Mouse (Mus musculus) olfactory bulb, adult 2 months (tissue): Measurements from ENCODE around the gene Gse1. TPM values are rescaled to one million over a fixed set of nuclear protein-coding genes. Genes with fewer than 3 reads are reported as not detected.

Experiments
- H3K27ac ChIP-seq: fragments of 200-500 bp; 2 replicates; pipeline ENCODE4 v1.5.1; 2012; ENCODE audit warnings: low read depth, low read length; ENCODE audit not compliant: insufficient read depth
- H3K4me1 ChIP-seq: fragments of 200-500 bp; 2 replicates; pipeline ENCODE4 v1.6.1; 2012; ENCODE audit warnings: low read length; ENCODE audit not compliant: control insufficient read depth, insufficient read depth
- H3K4me3 ChIP-seq: fragments of 200-500 bp; 2 replicates; pipeline ENCODE4 v1.5.1; 2012; ENCODE audit warnings: mild to moderate bottlenecking, low read depth, low read length, moderate library complexity; ENCODE audit not compliant: insufficient read depth
- CTCF ChIP-seq: fragments of 200-500 bp; IDR thresholded peaks from 2 replicates; pipeline ENCODE4 v1.5.1; 2012; ENCODE audit warnings: low read depth, mild to moderate bottlenecking, low read length, moderate library complexity; ENCODE audit not compliant: insufficient read depth
- POLR2A ChIP-seq: fragments of 200-500 bp; IDR thresholded peaks from 2 replicates; pipeline ENCODE4 v1.6.1; 2012; ENCODE audit warnings: mild to moderate bottlenecking, low read depth, low read length, moderate library complexity; ENCODE audit not compliant: insufficient read depth
- WGBS: fragments of 180-500 bp; shearing (Covaris S2); methylation state at CpG from one replicate; pipeline ENCODE4 v1.1.7; 2018; 5-methylcytosine and 5-hydroxymethylcytosine counted together
- polyA plus RNA-seq: library from polyadenylated mRNA; stranded (reverse); fragments of >200 nt; gene quantifications from 2 replicates; pipeline ENCODE4 v1.2.4, GENCODE M21; 2012; ENCODE audit warnings: low replicate concordance; ENCODE audit not compliant: missing spikeins, insufficient read depth, insufficient read length

Gse1 gene
- polyA plus RNA-seq, 1 experiment: 42.5 TPM

DNA sequence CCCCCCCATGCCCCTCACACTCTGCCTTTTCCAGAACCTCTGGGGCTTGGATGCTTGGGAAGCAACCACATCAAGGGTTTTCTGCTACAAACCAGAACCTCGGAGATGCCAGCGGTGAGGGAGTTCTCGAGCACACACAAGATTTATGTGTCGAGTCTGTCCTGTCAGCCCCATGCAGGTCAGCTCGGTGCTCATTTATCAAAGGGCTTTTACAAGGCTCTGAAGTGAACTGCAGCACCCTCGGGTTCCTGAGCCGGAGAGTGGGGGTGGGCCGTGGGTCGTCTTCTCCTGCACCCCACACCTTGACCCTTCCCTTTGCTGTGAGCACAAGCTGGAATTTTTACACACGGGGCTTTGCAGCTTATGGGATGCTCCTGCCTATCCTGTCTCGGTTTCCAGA lies 5.7 kb upstream of the Gse1 start:
- H3K27ac ChIP-seq: no peak overlapping the region
- no peak overlapping the region for H3K4me3 ChIP-seq
- TF ChIP-seq POLR2A (no peak), CTCF (no peak)
- peaks cover 28% of the 10 kb centered on the region for H3K4me1 ChIP-seq
- 81% methylated on average over 11 of the region's 11 CpGs for WGBS

DNA sequence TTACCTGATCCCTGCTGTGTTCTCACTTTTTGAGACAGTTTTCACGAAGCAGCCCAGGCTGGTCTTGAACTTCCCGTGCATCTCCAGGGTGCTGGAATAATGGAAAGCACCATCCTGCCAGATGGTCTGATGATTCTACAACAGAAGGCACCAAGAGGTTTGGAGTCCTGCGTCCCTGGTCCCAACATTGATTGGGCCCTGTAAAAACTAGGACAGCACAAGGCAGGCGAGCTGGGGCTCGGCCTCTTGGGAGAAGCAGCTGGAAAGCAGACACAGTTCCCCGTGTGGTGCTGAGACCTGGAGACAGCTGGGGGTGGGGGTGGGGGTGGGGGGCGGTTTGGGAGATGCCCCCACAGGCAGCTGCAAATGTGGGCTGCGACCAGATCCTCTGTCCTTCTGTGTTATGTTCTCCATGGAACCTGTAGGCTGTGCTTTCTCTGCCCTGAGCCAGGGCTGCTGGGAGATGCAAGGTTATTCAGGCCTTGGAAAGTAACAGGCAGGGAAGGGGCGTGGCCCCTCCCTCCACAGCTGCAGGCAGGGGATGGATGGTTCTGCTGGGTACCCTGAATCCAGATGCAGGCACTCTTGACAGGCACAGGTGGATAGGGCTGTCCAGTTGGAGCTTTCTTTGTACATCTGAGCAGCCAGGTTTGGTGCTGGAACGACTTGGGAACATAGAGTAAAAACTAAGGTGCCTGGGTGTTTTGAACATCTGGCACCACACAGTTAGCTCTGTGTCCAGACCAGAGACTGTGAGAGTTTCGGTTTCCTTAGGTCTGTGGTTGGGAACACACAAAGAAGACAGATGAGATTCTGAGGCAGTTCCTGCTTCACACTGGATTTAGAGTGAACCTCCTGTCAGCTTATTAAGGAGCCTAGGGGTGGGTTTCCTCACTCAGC lies 3.5 kb upstream of the Gse1 start:
- Histone ChIP-seq H3K4me1 (peaks cover 42% of the 10 kb centered on the region), H3K4me3 (no peak overlapping the region), H3K27ac (peak overlapping the region; percentile 64)
- TF ChIP-seq POLR2A: no peak
- no peak for TF ChIP-seq CTCF
- WGBS: 57% methylated on average over 11 of the region's 11 CpGs

GRCm38 (mm10) chr8:120225421-120226151 lies 2.7 kb upstream of the Gse1 start:
- H3K4me3 ChIP-seq: no peak overlapping the region
- peaks cover 50% of the 10 kb centered on the region for H3K4me1 ChIP-seq
- 36% methylated on average over 10 of the region's 10 CpGs for WGBS
- peak overlapping the region; percentile 64 for H3K27ac ChIP-seq
- TF ChIP-seq POLR2A (no peak), CTCF (no peak)

DNA sequence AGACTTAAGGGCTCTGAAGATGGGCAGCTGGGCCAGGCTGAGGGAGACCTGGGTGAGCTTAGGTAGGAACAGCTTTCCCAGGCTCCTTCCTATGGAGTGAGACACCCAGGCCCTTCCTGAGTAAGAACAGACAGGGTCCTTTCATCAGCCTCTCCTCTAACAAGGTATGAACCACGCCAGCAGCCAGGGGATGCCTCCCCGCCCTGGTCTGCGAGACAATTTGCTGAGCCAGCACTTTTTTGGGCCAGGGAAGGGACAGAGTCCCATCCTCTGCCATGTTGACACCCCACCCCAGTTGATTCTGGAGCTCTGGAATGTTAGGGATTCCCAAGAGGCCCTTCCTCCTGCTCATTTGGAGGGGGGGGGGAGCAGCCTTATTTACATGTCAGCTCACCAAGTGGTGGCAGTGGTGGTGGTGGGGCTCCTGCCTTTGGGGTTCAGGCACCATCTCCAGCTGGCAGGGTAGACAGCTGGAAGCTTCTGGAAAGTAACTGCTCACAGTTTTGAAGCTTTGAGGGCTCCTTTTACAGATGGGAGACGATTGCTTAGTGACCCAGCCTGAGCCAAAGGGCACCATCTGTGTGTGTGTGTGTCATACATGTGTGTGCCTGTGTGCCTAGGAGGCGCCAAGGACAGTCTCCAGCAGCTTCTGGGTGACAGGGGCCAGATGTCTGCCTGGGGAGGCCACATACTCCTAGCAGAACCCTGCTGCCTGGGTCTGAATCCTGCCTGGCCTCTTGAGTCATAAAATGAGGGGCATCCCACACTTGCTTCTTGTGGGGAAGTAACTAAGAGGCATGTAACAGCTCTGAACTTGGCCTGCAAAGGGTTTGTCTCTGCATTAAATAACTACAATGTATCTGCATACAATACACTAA lies 1.3 kb upstream of the Gse1 start:
- Histone ChIP-seq H3K4me3 (no peak overlapping the region), H3K27ac (peak overlapping the region; percentile 48; the same call in 1 of the 2 replicates), H3K4me1 (peaks cover 63% of the 10 kb centered on the region)
- no peak for TF ChIP-seq CTCF
- no peak for TF ChIP-seq POLR2A
- WGBS: 75% methylated on average over 5 of the region's 5 CpGs

- peaks cover 69% of the 10 kb centered on the region for H3K4me1 ChIP-seq
- H3K27ac ChIP-seq: peak overlapping the region; percentile 58
- H3K4me3 ChIP-seq: peak overlapping the region; percentile 20; the same call in 1 of the 2 replicates
- no peak for TF ChIP-seq POLR2A
- TF ChIP-seq CTCF: no peak
Observed at GRCm38 (mm10) chr8:120227578-120227876, 729 bp upstream of the Gse1 start.

DNA sequence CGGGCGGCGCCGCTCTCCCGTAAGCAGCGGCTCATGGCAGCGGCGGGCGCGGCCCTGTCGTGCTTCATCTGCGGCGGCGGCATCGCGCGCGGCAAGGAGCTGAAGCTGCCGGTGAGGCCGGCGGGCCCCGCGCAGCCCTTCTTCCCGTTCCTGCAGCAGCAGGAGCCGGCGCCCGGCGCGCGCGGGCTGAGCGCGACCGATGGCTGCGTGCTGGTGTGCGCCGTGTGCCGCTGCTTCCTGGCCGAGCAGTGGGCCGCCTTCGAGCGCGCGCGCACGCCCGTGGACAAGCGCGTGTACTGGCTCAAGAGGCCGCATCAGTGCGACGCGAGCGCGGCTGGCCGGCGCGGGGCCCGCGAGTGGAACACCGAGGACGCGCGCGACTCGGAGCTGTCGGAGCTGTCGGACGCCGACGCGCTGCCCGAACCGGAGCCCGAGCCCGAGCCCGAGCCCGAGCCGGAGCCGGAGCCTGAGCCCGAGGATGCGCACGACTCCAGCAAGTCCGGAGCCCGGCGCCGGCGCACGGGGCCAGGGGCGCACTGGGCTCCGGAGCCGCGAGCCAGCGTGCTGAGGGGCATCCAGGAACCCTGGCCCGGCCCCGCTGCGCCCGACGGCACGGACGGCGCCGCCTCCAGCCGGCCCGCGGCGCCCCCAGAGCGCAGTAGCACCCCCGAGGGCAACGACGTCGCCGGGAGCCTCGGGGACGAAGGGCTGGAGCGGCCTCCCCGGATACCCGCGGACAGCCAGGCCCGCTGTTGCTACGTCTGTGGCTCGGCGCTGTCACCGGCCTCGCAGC lies 721 bp downstream of the Gse1 start:
- 2% methylated on average over 124 of the region's 125 CpGs for WGBS

DNA sequence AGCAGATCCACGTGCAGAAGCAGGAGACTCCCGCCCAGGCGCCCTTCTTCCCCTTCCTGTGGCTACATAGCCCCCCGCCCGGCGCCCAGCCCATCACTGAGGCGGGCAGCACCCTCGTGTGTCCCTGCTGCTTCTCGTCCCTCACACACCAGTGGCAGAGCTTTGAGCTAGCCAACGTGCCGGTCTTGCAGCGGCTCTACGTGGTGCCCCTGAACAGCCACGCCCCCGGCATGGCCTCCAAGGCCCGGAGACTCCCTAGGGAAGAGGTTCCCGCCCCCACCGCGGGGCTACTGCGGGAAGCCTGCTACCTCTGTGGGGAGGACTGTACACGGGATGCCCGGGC lies 1.3 kb downstream of the Gse1 start:
- no peak overlapping the region for H3K27ac ChIP-seq
- H3K4me3 ChIP-seq: peak overlapping the region; percentile 87
- 3% methylated on average over 22 of the region's 22 CpGs for WGBS
- TF ChIP-seq POLR2A: no peak
- no peak for TF ChIP-seq CTCF
- H3K4me1 ChIP-seq: peaks cover 84% of the 10 kb centered on the region

More for the DNA sequence above, 721 bp downstream of the Gse1 start:
- Histone ChIP-seq H3K27ac (peak overlapping the region; percentile 19), H3K4me1 (peaks cover 83% of the 10 kb centered on the region), H3K4me3 (peak overlapping the region; percentile 87)
- TF ChIP-seq POLR2A (0 out of 2 replicates have a peak, but pooled peaks have one; percentile 21), CTCF (no peak)

DNA sequence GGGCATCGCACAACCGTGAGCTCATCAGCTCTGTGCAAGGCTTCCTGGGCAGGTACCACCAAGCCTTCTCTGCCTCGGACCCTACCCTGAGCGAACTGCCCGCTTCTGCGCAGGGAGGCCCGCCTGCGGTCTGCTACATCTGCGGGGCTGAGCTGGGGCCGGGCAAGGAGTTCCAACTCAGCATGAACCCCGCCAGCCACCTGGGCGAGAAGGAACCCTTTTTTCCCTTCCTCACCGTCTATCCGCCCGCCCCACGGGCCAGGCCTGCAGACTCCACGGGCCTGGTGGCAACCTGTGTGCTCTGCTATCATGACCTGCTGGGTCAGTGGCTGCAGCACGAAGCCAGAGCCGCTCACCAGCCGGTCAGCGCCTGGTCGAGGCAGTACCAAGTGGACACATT lies 1.8 kb downstream of the Gse1 start:
- Histone ChIP-seq H3K27ac (no peak overlapping the region), H3K4me1 (peaks cover 86% of the 10 kb centered on the region), H3K4me3 (peak overlapping the region; percentile 87)
- TF ChIP-seq CTCF (no peak), POLR2A (no peak)
- 60% methylated on average over 22 of the region's 22 CpGs for WGBS
